Mouse (Mus musculus) heart, postnatal 4 days (tissue): ENCODE measurements around the gene Abl2. TPM values are rescaled to one million over a fixed set of nuclear protein-coding genes. Genes with fewer than 3 reads are reported as not detected.
"Not testable (repeated sequence)": the region's sequence is repeated elsewhere in the genome, so short reads cannot be mapped to it uniquely, and the experiment has no call there.

ENCODE experiments used
- DNase-seq: peaks from one replicate; pipeline ENCODE4 v3.0.0; 2021
- total RNA-seq, 2 experiments: library from RNA; stranded (reverse); gene quantifications; 2 replicates each; pipeline ENCODE4 v1.2.3; 2021

The Abl2 gene
- total RNA-seq, 2 experiments from 2014 or later = 24.0 to 26.1 TPM

DNA sequence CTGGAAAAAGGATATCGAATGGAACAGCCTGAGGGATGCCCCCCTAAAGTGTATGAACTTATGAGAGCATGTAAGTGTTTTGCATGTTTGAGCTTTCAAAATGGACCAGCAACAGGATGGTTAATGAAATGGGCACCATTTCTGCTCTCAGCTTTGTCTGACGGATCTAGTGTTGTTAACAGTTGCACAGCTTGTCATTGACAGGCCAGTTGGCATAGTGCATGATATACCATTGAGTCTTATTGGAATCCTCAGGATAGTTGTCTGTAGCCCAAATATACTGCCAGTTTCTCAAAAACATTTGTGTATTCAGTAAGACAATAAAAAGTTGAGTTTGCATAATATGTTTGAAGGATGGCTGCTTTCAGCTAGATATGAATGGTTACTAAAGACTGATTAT lies 76.6 kb downstream of the Abl2 start:
- DNase-seq = no peak

DNA sequence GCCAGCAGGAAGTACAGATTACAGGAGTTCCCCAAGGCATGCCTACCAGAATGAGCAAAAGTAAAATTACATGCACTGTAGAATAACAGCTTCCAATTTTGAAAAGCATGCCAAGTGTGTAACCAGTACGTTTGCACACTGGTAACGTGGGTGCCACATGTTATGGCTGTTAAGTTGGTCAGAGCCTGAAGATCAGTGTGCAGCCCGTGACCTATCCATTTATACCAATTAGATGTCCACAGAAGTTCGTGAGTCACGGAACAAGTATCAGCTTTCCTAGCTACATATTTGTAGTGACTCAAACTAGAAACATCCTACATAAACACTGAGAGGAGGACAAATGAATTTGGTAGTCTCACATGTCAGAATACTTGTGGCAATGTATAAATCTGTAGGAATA lies 80.9 kb downstream of the Abl2 start:
- no peak for DNase-seq

DNA sequence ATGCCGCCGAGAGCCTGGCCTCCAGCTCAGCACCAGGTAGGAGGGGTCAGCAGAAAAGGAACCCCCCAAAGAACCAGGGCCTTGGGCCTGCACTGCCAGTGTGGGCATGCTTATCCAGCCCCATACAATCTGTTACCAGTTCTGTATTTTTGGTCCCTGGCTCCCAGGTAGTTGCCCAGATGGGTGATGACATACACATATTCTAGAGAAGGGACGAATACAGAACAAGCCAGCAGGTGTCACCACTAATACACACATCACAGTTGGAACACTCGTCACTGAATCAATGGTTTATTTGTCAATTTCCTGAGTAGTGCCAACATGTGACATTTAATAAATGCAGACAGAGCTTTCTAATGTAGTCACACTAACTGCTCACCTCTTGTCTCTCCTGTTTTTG lies 82.0 kb downstream of the Abl2 start:
- no peak for DNase-seq

- no peak for DNase-seq
These were observed 83.2 kb downstream of the Abl2 start for GRCm38 (mm10) chr1:156641808-156642207.

- DNase-seq = no peak
These were observed 84.2 kb downstream of the Abl2 start for GRCm38 (mm10) chr1:156642813-156643212.

- DNase-seq = no peak
These were observed 85.5 kb downstream of the Abl2 start for GRCm38 (mm10) chr1:156644061-156644460.

GRCm38 (mm10) chr1:156644780-156645523 lies 86.4 kb downstream of the Abl2 start:
- no peak for DNase-seq

GRCm38 (mm10) chr1:156645971-156646370 lies 87.4 kb downstream of the Abl2 start:
- DNase-seq = no peak

GRCm38 (mm10) chr1:156648705-156649104 lies 90.1 kb downstream of the Abl2 start:
- no peak for DNase-seq

- DNase-seq = no peak
These were observed 92.0 kb downstream of the Abl2 start for GRCm38 (mm10) chr1:156650631-156651030.

DNA sequence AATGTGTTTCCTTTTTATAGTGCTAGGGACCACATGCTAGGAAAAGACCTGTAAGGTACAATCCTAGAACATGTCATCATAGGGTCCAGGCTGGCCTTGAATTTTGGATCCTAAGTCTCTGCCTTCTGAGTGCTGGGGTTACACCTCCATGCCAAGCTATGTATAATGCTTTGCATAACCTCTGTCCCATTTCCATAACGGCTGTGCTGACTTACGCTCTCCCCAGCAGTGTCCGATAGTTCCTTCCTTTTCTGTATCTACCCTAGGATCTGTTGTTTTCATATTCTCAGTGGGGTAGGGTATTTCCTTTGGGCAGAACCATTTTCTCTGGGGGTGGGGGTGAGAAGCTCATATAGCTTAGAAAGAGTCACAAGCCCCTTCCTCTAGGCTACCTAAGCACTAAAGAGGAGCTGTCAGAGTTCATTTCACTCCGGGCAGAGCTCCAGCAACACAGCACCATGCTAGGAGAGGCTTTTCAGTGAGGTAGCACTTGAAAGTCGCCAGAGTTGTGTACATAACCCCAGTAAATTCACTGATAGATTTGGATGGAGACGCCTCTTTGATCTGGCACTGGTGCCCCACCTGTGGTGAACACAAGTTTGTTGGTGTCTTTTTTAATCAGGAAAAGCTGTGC lies 93.7 kb downstream of the Abl2 start:
- peak; percentile 21 for DNase-seq

DNA sequence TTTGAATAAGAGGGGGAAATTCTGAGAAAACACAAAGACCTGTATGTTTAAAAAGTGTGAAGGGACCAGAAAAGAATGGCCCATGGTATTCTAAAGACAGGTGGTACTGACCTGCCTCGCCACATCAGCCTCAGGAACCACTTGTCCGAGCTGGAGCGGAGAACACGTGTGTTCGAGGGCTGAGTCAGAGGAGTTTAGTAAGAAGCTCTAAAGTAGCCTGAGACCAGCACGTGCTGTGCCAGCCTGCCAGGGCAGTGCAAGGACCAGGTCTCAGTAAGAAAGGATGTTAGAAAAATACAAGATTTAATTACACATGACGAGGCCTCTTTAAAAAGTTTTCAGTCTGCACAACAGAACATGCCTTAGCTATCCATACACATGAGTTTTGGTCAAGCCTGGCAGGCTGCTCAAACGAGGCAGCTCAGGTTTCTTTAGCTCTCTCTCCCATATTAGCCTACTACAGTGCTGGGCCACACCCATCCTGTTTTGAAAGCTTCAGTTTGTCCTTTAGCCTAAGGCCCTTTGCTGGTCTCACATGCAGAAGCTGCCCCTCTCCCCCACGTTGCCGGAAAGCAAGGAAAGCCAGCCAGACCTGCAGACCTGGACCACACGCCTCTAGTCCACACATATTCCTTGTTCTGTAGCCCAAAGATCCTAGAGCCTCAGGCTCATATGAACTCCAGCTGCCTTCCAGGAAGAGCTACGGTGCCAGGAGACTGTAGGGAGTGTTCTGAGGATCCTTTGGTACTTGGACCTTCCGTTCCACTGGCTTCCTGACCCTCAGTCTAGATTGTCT lies 96.3 kb downstream of the Abl2 start:
- no peak for DNase-seq

DNA sequence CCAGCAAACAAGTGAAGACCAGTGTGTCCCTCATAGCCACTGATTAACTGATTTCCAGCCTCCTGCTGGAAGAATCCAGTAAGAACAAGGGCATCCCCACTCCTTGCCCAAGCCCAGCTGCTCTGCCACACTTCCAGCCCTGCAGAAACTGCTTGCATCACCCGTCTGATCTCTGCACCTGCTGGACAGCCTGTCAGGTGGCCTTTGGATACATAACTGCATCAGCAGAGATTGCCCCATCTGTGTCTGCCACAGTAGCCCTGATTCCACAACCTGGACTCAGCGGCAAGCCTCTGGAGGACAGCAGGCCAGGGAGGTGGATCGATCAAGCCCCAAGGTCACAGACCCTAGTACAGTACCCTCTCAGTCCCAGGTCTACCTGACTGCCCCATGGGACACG lies 98.9 kb downstream of the Abl2 start:
- no peak for DNase-seq

DNA sequence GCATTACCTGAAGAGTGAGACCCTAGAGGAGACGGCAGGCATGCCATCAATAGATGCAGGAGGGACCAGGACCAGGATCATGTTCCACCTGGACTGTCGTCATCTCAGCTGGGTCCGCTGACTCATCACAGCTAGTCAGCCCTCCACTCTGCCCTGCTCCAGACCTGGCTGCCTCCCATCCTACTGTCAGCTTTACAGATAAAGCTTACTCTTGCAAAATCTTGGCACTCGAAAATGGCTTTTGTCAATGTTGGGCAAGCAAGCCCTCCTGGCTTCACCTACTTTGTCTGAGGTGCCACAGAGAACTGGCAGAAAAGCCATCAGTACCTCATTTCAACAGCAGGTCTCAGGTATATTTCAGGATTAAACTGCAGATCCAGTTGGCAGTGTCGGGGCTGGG lies 100.1 kb downstream of the Abl2 start:
- DNase-seq = peak; percentile 24

DNA sequence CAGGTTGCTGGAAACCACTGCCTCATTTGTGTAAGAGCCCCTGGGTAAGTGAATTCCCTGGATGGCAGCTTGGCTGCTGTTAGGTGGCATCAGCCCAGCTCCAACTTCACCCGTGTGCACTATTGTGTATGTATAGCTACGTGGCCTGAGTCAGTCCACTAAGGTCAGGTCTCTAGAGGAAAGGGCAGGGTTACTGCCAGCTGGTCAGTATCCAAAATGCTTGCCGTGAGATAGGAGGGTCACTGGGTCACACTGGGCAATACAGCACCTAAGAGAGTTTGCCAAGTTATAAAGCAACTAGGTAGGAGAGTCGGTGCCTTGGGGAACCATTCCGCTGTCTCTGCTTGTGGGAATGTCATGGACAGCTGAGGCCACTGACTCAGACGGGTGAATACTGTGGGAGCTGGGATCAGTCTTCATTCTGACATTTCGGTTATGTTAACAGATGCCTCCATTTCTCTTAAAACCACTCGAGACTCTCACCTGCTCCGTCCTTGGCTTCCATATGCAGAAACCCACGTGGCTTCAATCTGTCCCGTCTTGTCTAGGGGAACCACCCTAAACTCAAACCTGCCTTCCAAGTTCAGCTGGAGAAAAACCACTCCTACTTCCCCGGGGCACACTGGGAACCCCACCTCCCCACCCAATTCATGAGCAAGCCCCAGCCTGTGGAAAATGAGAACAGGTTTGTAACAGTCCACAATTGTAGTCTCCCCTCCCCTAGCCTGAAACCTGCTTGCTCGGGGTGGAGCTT lies 101.5 kb downstream of the Abl2 start:
- peak; percentile 14 for DNase-seq

DNA sequence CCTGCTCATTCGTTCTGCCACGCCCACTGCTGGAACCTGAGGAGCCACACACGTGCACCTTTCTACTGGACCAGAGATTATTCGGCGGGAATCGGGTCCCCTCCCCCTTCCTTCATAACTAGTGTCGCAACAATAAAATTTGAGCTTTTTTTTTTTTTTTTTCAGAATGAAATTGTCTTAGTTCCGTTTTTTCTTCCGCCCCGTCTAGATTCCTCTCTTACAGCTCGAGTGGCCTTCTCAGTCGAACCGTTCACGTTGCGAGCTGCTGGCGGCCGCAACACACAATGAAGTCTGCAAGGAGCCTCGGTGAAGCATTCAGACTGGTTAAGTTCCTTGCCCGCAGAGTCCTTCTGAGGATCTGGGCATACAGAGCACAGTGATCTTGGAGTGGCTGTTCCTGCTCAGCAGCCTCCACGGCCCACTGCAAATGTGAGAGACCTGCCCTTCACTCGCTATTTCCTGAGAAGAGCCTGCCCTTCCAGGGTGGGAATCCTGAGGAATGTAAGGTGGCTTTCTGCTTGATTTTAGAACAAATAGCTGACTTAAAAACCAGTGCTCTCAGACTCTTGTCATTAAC lies 102.2 kb downstream of the Abl2 start:
- not testable (repeated sequence) for DNase-seq

DNA sequence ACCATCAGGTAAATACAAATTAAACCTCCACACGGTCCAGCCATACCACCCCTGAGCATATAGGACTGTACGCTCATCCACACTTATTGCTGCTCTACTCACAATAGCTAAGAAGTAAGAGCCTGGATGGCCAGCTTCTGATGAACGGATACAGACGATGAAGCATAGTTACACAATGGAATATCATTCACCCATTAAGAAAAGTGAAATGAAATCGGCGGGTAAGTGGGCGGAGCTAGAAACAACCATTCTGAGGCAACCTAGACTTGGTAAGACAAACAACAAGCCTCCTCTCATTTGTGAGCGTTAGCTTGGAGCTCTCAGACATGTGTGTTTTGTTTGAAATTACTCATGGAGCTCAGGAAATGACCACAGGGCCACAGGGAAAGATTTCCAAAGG lies 107.2 kb downstream of the Abl2 start:
- DNase-seq = no peak

- peak; percentile 57 for DNase-seq
These were observed 108.7 kb downstream of the Abl2 start for GRCm38 (mm10) chr1:156667141-156667926.

DNA sequence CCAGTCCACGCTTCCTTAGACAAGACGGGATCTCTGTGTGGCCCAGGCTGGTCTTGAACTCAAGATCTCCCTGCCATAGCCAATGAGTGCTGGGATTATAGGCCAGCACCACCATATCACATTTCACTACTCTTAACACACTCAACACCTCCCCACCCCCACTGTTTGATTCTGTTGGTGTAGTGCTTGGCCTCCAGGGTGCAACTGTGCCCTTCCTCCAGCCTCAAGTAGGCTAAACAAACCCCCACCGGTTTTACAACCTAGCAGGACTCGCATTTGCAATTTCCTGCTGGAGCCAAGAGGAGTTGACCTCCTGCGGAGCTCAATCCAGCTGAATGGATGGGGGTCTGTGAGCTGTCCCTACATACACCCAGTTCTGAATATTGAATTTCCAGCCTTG lies 110.0 kb downstream of the Abl2 start:
- DNase-seq = no peak

GRCm38 (mm10) chr1:156669208-156669983 lies 110.8 kb downstream of the Abl2 start:
- DNase-seq = no peak

- no peak for DNase-seq
These were observed 113.3 kb downstream of the Abl2 start for GRCm38 (mm10) chr1:156671921-156672320.
